Mouse (Mus musculus): ENCODE data around the gene Gpld1.

GRCm38 (mm10) chr13:24952659-24953058, 9.7 kb downstream of the Gpld1 start:
- no peak for TF ChIP-seq POLR2AphosphoS2 (IDR thresholded peaks at IDR 0.05; ENCODE audit: insufficient read length, low read depth)
- no peak for TF ChIP-seq POLR2A (IDR thresholded peaks at IDR 0.05; ENCODE audit: insufficient read length, low read depth)
- no peak for TF ChIP-seq MAX (IDR thresholded peaks at IDR 0.05; ENCODE audit: low read depth)
- TF ChIP-seq USF1 (IDR thresholded peaks at IDR 0.05; ENCODE audit: low read depth): no peak
- TF ChIP-seq E2F4 (IDR thresholded peaks at IDR 0.05; ENCODE audit: insufficient read depth): no peak
- no peak for TF ChIP-seq TCF12 (IDR thresholded peaks at IDR 0.05; ENCODE audit: insufficient read depth, poor library complexity, severe bottlenecking)
